Mouse (Mus musculus) lung, postnatal 10 days (tissue): ENCODE results near the gene Vars.
"Not testable (repeated sequence)": the region's sequence is repeated elsewhere in the genome, so short reads cannot be mapped to it uniquely, and the experiment has no call there.

Experiments used
- DNase-seq: peaks from one replicate; pipeline ENCODE4 v3.0.0; 2021

Gene Vars

DNA sequence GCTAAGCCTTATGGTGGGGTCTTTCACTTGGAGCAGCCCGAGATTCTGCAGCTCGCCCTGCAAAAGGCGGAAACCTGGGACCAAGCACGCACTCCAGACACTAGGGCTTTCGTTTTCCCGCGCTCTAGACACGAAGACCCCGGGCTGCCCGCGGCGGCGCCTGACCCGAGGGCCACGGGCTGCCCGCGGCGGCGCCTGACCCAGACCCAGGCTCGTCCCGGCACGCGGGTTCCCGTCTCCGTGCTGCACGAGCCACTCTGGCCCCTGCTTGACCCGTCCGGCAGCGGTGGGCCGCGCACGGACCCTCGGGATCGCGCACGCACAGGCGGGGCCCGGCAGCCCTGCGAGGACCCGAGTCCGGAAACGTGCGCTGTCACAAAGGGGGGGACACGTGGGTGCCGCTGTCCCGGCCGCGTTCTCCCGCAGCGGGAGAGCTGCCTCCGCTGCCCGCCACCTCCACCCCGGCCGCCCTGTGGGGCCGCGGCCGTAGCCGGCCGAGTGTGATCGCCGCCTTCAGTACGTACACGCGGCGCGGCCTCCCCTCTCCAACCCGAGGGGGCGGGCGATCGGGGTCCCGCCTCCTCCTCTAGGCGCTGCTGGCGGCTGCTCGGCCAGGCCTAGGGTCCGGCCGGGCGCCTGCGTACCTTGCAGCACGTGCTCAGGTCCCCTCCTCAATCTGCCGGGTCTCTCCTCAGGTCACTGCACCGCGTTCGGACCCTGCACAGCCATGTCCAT, at the start of gene Vars:
TSS of gene Vars (plus strand) at position 271 of the 735 bp plus-strand sequence.
- peak; percentile 91 for DNase-seq

DNA sequence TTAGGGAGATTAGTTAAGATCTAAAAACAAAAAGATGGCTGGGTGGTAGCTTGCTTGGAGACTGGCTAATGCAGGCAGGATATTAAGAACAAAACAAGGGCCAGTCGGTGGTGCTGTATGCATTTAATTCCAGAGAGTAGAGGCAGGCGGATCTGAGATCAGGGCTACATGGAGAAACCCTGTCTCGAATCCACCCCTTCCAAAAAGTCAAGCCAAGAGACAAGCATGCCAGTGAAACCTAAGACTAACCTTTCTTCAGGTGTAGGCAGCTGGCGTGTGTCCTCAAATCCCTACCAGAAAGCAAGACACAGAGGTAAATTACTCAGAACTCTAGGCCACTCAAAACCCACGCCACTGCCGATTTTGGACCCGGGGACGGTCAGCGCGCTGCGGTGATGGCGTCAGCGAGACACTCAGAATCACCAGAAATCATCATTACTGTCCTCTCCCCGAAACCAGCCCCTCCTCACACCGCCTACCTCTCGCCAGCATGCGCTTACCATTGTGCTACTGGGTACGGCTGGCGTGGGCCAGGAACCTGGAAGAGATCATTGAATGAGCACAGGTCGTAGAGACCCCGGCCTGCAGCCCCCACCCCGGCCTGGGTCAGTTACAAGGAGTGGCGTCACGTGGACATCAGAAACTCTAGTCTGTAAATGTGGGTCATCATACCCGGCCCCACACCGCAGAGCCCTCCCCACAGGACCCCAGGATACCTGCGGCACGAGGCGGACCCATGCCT, 49.0 kb upstream of the Vars start:
- no peak for DNase-seq

DNA sequence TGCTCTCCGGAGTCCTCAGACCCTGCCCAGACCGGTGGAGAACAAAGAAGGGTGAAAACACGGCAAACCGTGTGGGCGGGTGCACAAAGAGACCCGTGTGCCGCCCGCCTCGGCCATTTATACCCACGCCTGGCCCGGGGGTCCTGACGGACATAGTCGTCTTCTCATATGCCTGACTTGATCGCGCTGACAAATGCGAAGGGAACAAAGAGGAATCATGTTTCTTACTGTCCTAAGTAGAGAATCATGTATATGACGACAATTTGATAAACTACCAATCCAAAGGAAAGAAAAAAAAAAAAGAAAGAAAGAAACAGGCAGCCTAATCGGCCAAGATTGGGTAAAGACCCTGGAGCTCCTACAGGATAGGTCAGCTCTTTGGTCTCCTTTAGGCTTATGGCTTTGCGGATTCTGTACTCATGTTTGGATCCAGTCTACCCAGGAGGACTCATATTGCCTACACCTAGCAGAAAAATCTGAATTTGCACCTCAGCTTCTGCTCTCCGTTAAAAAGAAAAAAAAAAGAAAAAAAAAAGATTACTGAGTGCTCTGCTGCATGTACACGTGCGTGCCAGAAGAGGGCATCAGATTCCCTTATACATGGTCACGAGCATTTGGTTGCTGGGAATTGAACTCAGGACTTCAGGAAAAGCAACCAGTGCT, 48.3 kb upstream of the Vars start:
- peak; percentile 85 for DNase-seq

DNA sequence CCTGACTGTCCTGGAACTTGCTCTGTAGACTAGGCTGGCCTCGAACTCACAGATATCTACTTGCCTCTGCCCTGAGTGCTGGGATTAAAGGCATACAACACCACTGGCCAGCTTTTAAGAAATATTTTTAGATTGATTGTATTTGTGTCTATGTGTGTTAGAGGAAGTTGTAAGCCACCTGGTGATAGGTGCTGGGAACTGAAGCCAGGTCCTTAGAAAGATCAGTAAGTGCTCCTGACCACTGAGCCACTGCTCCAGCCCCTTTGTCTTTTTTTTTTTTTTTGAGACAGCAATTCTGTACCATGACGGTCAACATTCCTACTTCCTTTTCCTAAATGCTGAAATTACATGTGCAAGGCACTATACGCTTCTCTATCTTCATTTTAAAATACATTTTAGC, 47.5 kb upstream of the Vars start:
- DNase-seq: no peak

DNA sequence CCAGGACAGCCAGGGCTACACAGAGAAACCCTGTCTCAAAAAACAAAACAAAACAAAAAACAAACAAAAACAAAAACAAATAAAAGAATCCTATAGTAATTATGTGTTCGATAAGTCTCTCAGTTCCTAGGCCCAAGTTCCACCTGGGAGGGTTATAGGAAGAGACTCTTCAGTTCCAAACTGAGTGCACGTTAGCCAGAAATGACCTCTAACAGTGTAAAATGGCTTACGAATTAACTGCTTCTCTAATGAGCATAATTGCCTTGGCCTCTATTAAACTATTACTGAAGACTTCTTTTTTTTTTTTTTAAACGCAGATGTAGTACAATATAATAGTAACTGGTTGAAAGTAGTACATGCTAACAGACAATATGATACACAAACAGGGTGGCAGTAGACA, 46.9 kb upstream of the Vars start:
- DNase-seq: no peak

DNA sequence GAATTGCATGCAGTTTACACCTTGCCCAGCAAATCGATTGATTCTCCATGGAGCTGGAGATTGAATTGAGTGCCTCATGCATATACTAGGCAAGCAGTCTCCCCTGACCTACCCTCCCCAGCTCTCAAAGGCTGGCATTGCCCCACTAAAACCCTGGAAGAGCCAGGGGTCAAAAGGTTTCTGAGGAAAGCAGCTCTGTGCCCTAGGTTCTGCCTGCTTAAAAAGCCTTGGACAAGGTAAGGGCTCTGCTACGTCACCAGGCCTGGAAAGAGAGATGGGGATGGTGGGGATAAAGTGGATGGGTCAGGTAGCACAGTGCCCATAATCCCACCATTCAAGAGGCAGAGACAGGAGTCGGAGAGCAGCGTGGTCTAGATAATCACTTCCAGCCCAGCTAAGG, 46.0 kb upstream of the Vars start:
- DNase-seq: no peak

DNA sequence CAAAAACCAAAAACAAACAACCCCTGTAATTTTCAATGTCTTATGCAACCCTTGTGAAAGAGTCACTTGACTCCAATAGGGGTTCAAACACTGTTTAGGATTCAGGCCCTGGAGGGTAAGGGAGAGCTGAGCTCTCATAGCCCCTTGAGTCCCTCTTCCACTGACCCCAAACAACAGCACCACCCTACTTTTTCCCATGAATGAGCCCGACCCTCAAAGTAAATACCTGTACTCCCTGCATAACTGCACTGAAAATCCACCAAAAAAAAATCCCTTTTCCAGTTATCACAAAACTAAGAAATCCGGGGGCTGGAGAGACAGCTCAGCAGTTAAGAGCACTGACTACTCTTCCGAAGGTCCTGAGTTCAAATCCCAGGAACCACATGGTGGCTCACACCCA, 44.9 kb upstream of the Vars start:
- DNase-seq: no peak

DNA sequence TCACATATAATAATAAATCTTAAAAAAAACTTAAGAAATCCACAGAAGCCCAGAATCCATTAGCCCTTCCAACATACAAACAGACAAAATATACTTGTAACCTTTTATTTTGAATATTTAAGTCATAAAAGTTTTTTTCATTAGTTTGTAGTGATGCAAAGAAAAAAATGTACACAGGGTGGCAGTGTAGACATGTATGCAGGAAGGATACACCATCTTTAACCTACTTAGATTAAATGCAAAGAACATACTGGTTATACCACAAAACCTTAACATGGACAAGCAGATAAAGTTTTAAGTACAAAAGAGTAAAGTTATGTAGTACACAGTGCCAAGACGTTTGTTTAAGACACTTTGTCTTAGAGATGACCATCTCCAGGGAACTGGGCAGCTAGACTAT, 44.4 kb upstream of the Vars start:
- DNase-seq: no peak

DNA sequence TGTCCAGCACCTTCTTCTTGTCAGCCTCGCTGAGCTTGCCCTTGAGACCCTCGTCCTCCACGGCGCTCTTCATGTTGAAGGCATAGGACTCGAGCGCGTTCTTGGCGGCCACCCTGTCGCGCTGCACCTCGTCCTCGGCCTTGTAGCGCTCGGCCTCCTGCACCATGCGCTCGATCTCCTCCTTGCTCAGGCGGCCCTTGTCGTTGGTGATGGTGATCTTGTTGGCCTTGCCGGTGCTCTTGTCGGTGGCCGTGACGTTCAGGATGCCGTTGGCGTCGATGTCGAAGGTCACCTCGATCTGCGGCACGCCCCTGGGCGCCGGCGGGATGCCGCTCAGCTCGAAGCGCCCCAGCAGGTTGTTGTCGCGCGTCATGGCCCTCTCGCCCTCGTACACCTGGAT, 43.5 kb upstream of the Vars start:
- DNase-seq: not testable (repeated sequence)

DNA sequence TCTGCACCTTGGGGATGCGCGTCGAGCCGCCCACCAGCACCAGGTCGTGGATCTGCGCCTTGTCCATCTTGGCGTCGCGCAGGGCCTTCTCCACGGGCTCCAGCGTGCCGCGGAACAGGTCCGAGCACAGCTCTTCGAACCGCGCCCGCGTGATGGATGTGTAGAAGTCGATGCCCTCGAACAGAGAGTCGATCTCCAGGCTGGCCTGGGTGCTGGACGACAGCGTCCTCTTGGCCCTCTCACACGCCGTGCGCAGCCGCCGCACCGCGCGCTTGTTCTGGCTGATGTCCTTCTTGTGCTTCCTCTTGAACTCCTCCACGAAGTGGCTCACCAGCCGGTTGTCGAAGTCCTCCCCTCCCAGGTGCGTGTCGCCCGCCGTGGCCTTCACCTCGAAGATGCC, 42.8 kb upstream of the Vars start:
- not testable (repeated sequence) for DNase-seq

DNA sequence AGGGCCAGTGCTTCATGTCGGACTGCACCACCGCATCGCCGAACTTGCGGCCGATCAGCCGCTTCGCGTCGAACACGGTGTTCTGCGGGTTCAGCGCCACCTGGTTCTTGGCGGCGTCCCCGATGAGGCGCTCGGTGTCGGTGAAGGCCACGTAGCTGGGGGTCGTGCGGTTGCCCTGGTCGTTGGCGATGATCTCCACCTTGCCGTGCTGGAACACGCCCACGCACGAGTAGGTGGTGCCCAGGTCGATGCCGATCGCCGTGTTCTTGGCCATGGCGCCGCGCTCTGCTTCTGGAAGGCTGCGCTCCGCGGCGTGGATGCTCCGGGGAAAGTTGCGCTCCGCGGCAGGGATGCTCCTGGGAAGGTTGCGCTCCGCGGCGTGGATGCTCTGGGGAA, 42.1 kb upstream of the Vars start:
- not testable (repeated sequence) for DNase-seq

DNA sequence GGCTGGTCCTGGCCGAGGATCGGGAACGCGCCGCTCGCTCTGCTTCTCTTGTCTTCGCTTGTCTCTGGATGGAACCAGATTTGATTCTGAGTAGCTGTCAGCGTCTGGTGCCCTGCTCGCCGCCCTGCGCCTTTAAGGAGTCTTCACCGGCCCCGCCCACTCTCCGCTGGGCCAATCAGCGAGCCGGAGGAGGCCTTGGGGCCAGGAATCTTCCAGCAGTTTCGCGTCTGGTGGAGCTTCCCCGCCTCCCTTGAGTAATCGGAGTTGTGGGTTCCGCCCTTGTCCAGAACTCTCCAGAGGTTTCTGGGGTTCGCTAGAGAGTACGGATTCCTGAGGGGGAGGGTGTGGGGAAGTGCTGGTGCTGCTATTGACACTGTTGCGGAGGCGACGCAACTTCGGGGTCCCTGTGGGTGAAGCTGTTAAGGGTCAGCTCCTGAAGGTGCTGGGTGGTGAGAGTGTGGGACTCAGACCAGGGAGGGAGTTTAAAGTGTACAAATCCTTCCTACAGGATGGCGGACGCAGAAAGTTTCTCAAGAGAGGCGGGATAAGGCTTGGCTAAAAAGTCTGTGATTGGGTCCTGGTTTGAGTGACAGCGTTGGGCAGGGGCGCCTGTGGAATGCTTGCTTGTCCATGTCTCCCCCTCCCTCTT, 41.5 kb upstream of the Vars start, which contains the start of gene Hspa1b:
TSS of gene Hspa1b (minus strand) at position 109 of the 649 bp plus-strand sequence.
- DNase-seq: peak; percentile 90

DNA sequence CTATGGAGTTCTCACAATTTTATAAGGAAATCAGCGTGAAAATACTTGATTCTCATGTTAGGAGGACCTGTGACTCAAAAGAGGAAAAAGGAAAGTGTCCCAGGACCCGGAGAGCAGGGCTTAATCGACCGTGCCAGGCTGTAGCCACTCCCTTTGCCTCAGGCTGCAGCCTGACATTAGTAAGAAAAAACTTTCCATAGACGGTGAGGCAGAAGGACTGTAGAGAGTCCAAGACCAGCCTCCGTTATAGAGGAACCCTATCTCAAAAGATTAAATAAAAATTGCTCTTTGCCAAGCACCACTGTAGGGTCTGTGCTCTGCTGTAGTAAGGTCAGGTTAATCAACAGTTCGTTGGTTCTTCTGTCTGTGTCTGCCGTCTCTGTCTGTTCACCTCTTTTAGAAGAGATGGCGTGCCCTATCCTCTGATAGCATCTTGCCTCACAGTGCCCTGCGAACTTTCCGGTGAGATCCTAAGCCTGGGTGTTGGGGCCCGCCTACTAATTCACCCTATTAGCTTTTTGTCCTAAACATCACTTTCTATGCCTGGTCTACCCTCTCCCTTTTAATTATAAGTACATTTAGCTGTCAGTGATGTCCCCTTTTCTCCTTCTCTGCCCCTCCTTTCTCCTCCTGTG, 40.8 kb upstream of the Vars start:
- DNase-seq: peak; percentile 59

DNA sequence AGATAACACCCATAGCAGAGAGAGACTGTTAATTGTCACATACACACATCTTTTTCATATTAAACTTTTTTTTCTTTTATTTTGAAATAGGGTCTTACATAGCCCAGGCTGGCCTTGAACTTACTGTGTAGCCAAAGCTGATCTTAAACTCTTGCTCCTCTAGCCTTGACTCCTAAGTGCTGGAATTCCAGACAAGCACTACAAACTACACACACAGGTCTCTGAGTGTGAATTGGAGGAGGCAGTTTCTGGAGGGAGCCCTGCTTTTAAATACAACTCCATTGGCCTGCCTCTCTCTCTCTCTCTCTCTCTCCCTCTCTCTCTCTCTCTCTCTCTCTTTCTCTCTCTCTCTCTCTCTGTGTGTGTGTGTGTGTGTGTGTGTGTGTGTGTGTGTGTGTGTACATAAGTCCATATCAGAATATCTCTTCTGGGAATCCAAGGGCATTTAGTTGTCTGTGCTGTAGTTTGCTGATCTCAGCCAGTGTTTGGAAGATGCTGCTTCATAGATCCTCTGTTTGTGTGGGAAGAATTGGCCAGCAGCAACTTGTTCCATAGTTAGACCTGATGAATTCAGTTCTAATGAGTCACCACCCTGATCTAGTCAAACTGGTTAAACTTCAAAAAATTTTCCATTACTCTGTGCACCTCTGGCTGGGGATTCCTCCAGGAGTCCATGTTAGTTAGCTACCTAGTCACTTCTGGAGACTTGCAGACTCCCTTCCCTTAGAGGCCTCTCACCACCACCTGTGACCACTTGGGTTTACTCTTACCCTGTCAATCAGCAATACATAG, 39.9 kb upstream of the Vars start:
- no peak for DNase-seq

DNA sequence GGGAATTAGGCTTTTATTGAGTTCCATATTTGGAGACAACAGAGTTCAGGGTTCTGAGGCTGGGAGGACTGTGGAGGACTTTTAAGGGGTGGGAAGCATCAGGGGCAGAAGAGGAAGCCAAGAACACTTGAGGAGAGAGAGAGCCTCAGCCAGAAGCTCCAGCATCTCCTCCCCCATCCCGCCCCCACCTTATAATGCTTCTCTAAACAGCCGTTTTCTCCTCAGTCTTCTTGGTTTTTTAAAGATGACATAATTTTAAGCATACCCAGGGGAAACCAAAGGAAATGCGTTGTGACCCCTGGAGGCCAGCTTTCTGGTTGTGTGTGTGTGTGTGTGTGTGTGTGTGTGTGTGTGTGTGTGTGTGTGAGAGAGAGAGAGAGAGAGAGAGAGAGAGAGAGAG, 38.7 kb upstream of the Vars start:
- no peak for DNase-seq

DNA sequence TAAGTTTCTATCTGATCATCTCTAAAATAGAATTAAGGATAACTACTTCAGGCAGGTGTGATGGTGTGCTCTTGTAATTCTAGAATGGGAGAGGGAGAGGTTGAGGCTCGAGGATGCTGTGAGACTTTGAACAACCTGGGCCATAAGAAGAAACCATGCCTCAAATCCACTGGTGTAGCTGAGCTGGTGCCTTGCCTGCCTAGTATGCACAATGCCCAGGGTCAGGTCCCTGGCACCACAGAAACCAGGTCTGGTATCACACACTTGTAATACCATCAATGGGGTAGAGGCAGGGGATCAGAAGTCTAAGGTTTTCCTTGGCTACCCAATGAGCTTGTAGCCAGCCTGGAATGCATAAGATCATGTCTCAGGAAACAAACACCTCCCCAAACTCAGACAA, 37.9 kb upstream of the Vars start:
- DNase-seq: no peak

DNA sequence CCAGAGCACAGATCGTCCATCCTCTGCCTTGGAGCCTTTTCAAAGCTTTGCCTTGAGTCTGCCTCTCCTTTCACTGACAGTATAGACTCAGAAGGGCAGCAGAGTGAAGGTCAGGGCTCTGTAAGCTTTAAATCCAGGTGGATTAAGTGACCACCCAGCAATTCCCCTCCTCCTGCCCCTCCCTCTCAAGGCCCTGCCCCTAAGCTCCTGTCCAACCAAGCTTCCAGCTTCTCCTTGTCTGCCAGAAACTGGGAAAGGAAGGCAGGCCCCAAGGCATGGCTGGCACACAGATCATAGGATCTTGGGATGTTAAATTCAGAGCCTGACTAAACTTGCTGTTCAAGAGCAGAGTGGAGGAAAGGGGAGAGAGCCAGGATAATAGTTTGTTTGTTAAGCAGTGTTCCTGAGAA, 36.1 kb upstream of the Vars start:
- DNase-seq: no peak

DNA sequence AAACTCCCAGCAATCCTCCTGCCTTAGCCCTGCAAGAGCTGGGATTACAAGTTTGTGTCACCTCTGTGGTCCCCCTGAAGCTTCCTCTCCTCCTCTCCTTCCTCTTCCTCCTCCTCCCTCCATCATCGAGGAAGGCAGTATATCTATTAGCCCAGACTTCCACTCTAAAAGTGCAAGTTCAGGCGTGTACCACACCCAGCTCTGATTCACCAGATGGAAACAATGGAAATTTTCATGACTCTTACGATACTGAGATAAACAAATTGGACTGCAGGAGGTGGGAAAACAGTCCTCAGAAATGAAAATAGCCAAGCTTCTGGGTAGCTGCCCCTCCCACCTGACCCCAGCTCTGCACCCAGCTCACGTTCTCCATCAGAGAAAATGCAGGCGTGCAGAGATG, 35.2 kb upstream of the Vars start:
- DNase-seq: no peak

DNA sequence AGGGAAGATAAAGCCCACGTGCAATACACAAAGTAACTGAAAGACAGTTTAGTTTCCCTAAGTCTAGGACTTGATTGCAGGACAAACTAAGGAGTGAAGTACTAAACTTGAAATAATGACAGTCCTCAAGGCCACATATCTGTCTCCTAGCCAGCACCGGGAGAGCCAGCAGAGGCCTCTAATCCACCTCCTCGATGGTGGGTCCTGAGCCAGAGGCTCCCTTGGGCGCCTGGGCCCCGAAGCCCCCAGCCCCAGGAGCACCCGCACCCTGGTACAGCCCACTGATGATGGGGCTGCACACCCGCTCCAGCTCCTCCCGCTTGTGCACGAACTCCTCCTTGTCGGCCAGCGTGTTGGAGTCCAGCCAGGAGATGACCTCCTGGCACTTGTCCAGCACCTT, 31.0 kb upstream of the Vars start, which contains the start of gene Gm20481:
TSS of gene Gm20481 (plus strand) at position 91 of the 400 bp plus-strand sequence.
- DNase-seq: not testable (repeated sequence)

DNA sequence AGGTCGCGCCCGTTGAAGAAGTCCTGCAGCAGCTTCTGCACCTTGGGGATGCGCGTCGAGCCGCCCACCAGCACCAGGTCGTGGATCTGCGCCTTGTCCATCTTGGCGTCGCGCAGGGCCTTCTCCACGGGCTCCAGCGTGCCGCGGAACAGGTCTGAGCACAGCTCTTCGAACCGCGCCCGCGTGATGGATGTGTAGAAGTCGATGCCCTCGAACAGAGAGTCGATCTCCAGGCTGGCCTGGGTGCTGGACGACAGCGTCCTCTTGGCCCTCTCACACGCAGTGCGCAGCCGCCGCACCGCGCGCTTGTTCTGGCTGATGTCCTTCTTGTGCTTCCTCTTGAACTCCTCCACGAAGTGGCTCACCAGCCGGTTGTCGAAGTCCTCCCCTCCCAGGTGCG, 29.9 kb upstream of the Vars start:
- not testable (repeated sequence) for DNase-seq

DNA sequence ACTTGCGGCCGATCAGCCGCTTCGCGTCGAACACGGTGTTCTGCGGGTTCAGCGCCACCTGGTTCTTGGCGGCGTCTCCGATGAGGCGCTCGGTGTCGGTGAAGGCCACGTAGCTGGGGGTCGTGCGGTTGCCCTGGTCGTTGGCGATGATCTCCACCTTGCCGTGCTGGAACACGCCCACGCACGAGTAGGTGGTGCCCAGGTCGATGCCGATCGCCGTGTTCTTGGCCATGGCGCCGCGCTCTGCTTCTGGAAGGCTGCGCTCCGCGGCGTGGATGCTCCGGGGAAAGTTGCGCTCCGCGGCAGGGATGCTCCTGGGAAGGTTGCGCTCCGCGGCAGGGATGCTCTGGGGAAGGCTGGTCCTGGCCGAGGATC, 29.1 kb upstream of the Vars start:
- DNase-seq: not testable (repeated sequence)
